ENCODE assay signal across 22 mouse cellular contexts in the genomic region with DNA sequence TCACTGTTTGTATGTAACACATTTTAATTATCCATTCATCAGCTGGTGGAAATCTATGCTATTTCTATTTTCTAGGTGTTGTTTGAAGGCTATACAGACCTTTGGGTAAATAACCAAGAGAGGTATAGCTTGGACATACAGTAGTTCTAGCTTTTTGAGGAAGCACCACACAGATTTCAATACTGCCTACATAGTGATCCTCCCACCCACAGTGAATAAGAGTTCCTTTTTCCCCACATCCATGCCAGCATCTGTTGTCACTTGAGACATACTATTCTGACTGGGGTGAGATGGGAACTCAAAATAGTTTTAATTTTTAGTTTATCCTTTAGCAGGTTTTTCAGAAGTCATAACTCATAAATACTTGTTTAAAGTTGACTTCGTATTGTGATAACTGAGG.
DNase-seq lines count a peak whose midpoint lies in the region; ATAC-seq lines count a peak whose summit lies in the region.
"Had no signal": no experiment of that assay in that cellular context is flagged by ENCODE, and none has a peak within 500 bp of the region (broad histone marks: within the 10 kb centered on the region; RNA-seq: fewer than 3 reads in every experiment).

No protein-coding gene starts in this region.

- peak; percentile 78 for ATAC-seq in frontal cortex, adult (ENCODE audit: low TSS enrichment)
- ATAC-seq: activated CD4-positive, CD25-positive, alpha-beta regulatory T cell, adult 4 months; CD4-positive, CD25-positive, alpha-beta regulatory T cell, adult 4 months; Patski had no signal

- DNase-seq in frontal cortex, postnatal 25 days (ENCODE audit: low spot score in 2 of 2), result no peak
- DNase-seq in frontal cortex, adult 2 months (ENCODE audit: extremely low spot score in 1 of 2, low spot score in 1 of 2), result peak; percentile 18 to 48
- no peak for DNase-seq in frontal cortex, postnatal 10 days (ENCODE audit: low spot score in 2 of 2)
- peak; percentile 12 for DNase-seq in right cerebral cortex, adult 18-20 months
- DNase-seq in right cerebral cortex, postnatal 4 days, result no peak
- peak; percentile 37 for DNase-seq in brain, adult 2 months (ENCODE audit: low read depth, low spot score)
- DNase-seq in adrenal gland, adult 18-20 months (ENCODE audit: low spot score in 2 of 2), result no peak
- DNase-seq: adrenal gland, adult 2 months; adrenal gland, adult 8-10 months; adrenal gland, postnatal 10 days; adrenal gland, postnatal 14 days; adrenal gland, postnatal 25 days; adrenal gland, postnatal 36 days; B cell, adult 2 months; cerebellum, adult 11 months; cerebellum, adult 11-12 months; cerebellum, adult 18-20 months; cerebellum, adult 2 months had no signal

Comparison
In these comparisons a context has a peak if more than half of its experiments do, and no peak if none do; other contexts are left out.
1. DNase-seq: peak in frontal cortex, adult 2 months (2 of 2), right cerebral cortex, adult 18-20 months (single experiment) and brain, adult 2 months (single experiment); none in frontal cortex, postnatal 25 days (0 of 2), frontal cortex, postnatal 10 days (0 of 2), right cerebral cortex, postnatal 4 days (single experiment) and adrenal gland, adult 18-20 months (0 of 2).